Mouse (Mus musculus): ENCODE results near the gene Ppp1r3c.
"Not testable (repeated sequence)": the region's sequence is repeated elsewhere in the genome, so short reads cannot be mapped to it uniquely, and the experiment has no call there.

Ppp1r3c gene

GRCm38 (mm10) chr19:36736537-36736936 lies at the start of gene Ppp1r3c:
Gene Ppp1r3c, minus strand, starts transcription at chr19:36736653.
- DNase-seq (ENCODE audit: low read depth in 1 of 2, low spot score in 2 of 2): no peak

- no peak for DNase-seq (ENCODE audit: low read depth in 1 of 2, low spot score in 2 of 2)
These were observed 46.7 kb upstream of the Ppp1r3c start for GRCm38 (mm10) chr19:36783179-36783578.

GRCm38 (mm10) chr19:36782591-36782990 lies 46.1 kb upstream of the Ppp1r3c start:
- DNase-seq (ENCODE audit: low read depth in 1 of 2, low spot score in 2 of 2): no peak

GRCm38 (mm10) chr19:36781996-36782395 lies 45.5 kb upstream of the Ppp1r3c start:
- no peak for DNase-seq (ENCODE audit: low read depth in 1 of 2, low spot score in 2 of 2)

- no peak for DNase-seq (ENCODE audit: low read depth in 1 of 2, low spot score in 2 of 2)
These were observed 43.9 kb upstream of the Ppp1r3c start for GRCm38 (mm10) chr19:36780375-36780774.

- DNase-seq (ENCODE audit: low read depth in 1 of 2, low spot score in 2 of 2): no peak
These were observed 43.3 kb upstream of the Ppp1r3c start for GRCm38 (mm10) chr19:36779765-36780164.

GRCm38 (mm10) chr19:36775531-36775930 lies 39.1 kb upstream of the Ppp1r3c start:
- no peak for DNase-seq (ENCODE audit: low read depth in 1 of 2, low spot score in 2 of 2)

- no peak for DNase-seq (ENCODE audit: low read depth in 1 of 2, low spot score in 2 of 2)
These were observed 37.4 kb upstream of the Ppp1r3c start for GRCm38 (mm10) chr19:36773716-36774459.

GRCm38 (mm10) chr19:36768084-36768483 lies 31.6 kb upstream of the Ppp1r3c start:
- no peak for DNase-seq (ENCODE audit: low read depth in 1 of 2, low spot score in 2 of 2)

GRCm38 (mm10) chr19:36764451-36764850 lies 28.0 kb upstream of the Ppp1r3c start:
- DNase-seq (ENCODE audit: low read depth in 1 of 2, low spot score in 2 of 2): no peak

- DNase-seq (ENCODE audit: low read depth in 1 of 2, low spot score in 2 of 2): no peak
These were observed 12.5 kb upstream of the Ppp1r3c start for GRCm38 (mm10) chr19:36748996-36749395.

GRCm38 (mm10) chr19:36742331-36742730 lies 5.9 kb upstream of the Ppp1r3c start:
- DNase-seq (ENCODE audit: low read depth in 1 of 2, low spot score in 2 of 2): no peak

GRCm38 (mm10) chr19:36739566-36740211 lies 3.2 kb upstream of the Ppp1r3c start:
- no peak for DNase-seq (ENCODE audit: low read depth in 1 of 2, low spot score in 2 of 2)

GRCm38 (mm10) chr19:36738009-36738408 lies 1.6 kb upstream of the Ppp1r3c start:
- no peak for DNase-seq (ENCODE audit: low read depth in 1 of 2, low spot score in 2 of 2)

GRCm38 (mm10) chr19:36737087-36737486 lies 634 bp upstream of the Ppp1r3c start:
- no peak for DNase-seq (ENCODE audit: low read depth in 1 of 2, low spot score in 2 of 2)

- no peak for DNase-seq (ENCODE audit: low read depth in 1 of 2, low spot score in 2 of 2)
These were observed 2.0 kb downstream of the Ppp1r3c start for GRCm38 (mm10) chr19:36734308-36735038.

GRCm38 (mm10) chr19:36733191-36733943 lies 3.1 kb downstream of the Ppp1r3c start:
- DNase-seq (ENCODE audit: low read depth in 1 of 2, low spot score in 2 of 2): no peak

- DNase-seq (ENCODE audit: low read depth in 1 of 2, low spot score in 2 of 2): no peak
These were observed 5.1 kb downstream of the Ppp1r3c start for GRCm38 (mm10) chr19:36731310-36731709.

GRCm38 (mm10) chr19:36730414-36730813 lies 6.0 kb downstream of the Ppp1r3c start:
- not testable (repeated sequence) for DNase-seq (ENCODE audit: low read depth in 1 of 2, low spot score in 2 of 2)

- no peak for DNase-seq (ENCODE audit: low read depth in 1 of 2, low spot score in 2 of 2)
These were observed 7.6 kb downstream of the Ppp1r3c start for GRCm38 (mm10) chr19:36728741-36729460.

- DNase-seq (ENCODE audit: low read depth in 1 of 2, low spot score in 2 of 2): no peak
These were observed 11.5 kb downstream of the Ppp1r3c start for GRCm38 (mm10) chr19:36724970-36725369.

Data from monocyte, adult 2 months (primary cell).